Mouse (Mus musculus) heart, adult 2 months (tissue): ENCODE results near the gene Echdc2. TPM values are rescaled to one million over a fixed set of nuclear protein-coding genes. Genes with fewer than 3 reads are reported as not detected.
"Not testable (repeated sequence)": the region's sequence is repeated elsewhere in the genome, so short reads cannot be mapped to it uniquely, and the experiment has no call there.

Source experiments
- DNase-seq, 2 experiments: peaks; one replicate each; pipeline ENCODE4 v3.0.0; 2021
- H3K27ac ChIP-seq: fragments of 200-600 bp; 2 replicates; pipeline ENCODE4 v1.8.1; 2022
- H3K27me3 ChIP-seq: fragments of 200-500 bp; 2 replicates; pipeline ENCODE4 v1.6.1; 2012; ENCODE audit warnings: mild to moderate bottlenecking, low read length, inconsistent platforms, mixed read lengths; ENCODE audit not compliant: control insufficient read depth, insufficient read depth
- H3K36me3 ChIP-seq: fragments of 200-500 bp; 2 replicates; pipeline ENCODE4 v1.6.1; 2012; ENCODE audit warnings: low read length, inconsistent platforms; ENCODE audit not compliant: control insufficient read depth, insufficient read depth
- H3K4me1 ChIP-seq: fragments of 200-500 bp; 2 replicates; pipeline ENCODE4 v1.6.1; 2011; ENCODE audit warnings: low read length; ENCODE audit not compliant: control insufficient read depth, insufficient read depth
- H3K4me3 ChIP-seq: fragments of 200-600 bp; 2 replicates; pipeline ENCODE4 v1.8.1; 2022
- H3K79me2 ChIP-seq: fragments of 200-500 bp; replicated peaks from 2 replicates; pipeline ENCODE4 v1.6.1; 2012; ENCODE audit warnings: mild to moderate bottlenecking, inconsistent platforms, low read length, moderate library complexity, mixed read lengths; ENCODE audit not compliant: control insufficient read depth, insufficient read depth
- H3K9ac ChIP-seq: fragments of 200-500 bp; 2 replicates; pipeline ENCODE4 v1.6.1; 2012; ENCODE audit warnings: low read depth, mild to moderate bottlenecking, control low read depth, inconsistent platforms, low read length, mixed read lengths
- CTCF ChIP-seq: fragments of 200-600 bp; IDR thresholded peaks from 2 replicates; pipeline ENCODE4 v1.8.1; 2022; ENCODE audit warnings: antibody characterized with exemption, mild to moderate bottlenecking, moderate library complexity
- EP300 ChIP-seq: fragments of 200-500 bp; IDR thresholded peaks from 2 replicates; pipeline ENCODE4 v1.6.1; 2011; ENCODE audit warnings: low read depth, low read length, control low read depth; ENCODE audit not compliant: insufficient read depth
- POLR2A ChIP-seq: fragments of 200-500 bp; IDR thresholded peaks from 2 replicates; pipeline ENCODE4 v1.6.1; 2011; ENCODE audit warnings: mild to moderate bottlenecking, low read depth, low read length, control low read depth; ENCODE audit not compliant: insufficient read depth
- WGBS: fragments of 180-500 bp; shearing (Covaris S2); methylation state at CpG from one replicate; pipeline ENCODE4 v1.1.7; 2018; 5-methylcytosine and 5-hydroxymethylcytosine counted together
- intact Hi-C: fragments of 180-260 bp; cut with DNase I; formaldehyde crosslinking; loops from one replicate; pipeline ENCODE4 v1.15.1; 2025
- polyA plus RNA-seq: library from polyadenylated mRNA; depleted of rRNA; stranded (reverse); fragments of >200 nt; gene quantifications from 2 replicates; pipeline ENCODE4 v1.2.3, GENCODE M21; 2012
- total RNA-seq, 2 experiments: library from RNA; stranded (reverse); gene quantifications; 2 replicates each; pipeline ENCODE4 v1.2.3; 2021

Gene Echdc2
- total and polyA plus RNA-seq, 3 experiments, result 27.7 to 64.0 (median 34.4) TPM

GRCm38 (mm10) chr4:108126260-108126659, 39.0 kb upstream of the Echdc2 start:
- no peak overlapping the region for H3K9ac ChIP-seq
- H3K27ac ChIP-seq, result no peak overlapping the region
- 74% methylated on average over 4 of the region's 4 CpGs for WGBS
- no peak overlapping the region for H3K4me3 ChIP-seq
- intact Hi-C loops, result no loop called here
- H3K36me3 ChIP-seq, result no peaks in the 10 kb centered on the region
- no peak for DNase-seq
- no peaks in the 10 kb centered on the region for H3K27me3 ChIP-seq
- no peak for TF ChIP-seq CTCF
- no peak for TF ChIP-seq POLR2A
- TF ChIP-seq EP300, result no peak
- no peaks in the 10 kb centered on the region for H3K4me1 ChIP-seq
- H3K79me2 ChIP-seq, result no peaks in the 10 kb centered on the region

- WGBS, result 85% methylated on average over 5 of the region's 5 CpGs
- no peak for TF ChIP-seq POLR2A
- no peak for TF ChIP-seq CTCF
- TF ChIP-seq EP300, result no peak
- no peak for DNase-seq
- intact Hi-C loops, result no loop called here
- H3K4me3 ChIP-seq, result no peak overlapping the region
- no peaks in the 10 kb centered on the region for H3K79me2 ChIP-seq
- H3K36me3 ChIP-seq, result no peaks in the 10 kb centered on the region
- no peaks in the 10 kb centered on the region for H3K27me3 ChIP-seq
- H3K27ac ChIP-seq, result no peak overlapping the region
- H3K9ac ChIP-seq, result no peak overlapping the region
- H3K4me1 ChIP-seq, result no peaks in the 10 kb centered on the region
Observed at GRCm38 (mm10) chr4:108127516-108127915, 37.7 kb upstream of the Echdc2 start.

GRCm38 (mm10) chr4:108128339-108128738, 36.9 kb upstream of the Echdc2 start:
- peak in 1 of 2 experiments; percentile 16 for DNase-seq
- Histone ChIP-seq H3K27ac (no peak overlapping the region), H3K4me1 (no peaks in the 10 kb centered on the region), H3K36me3 (no peaks in the 10 kb centered on the region), H3K4me3 (no peak overlapping the region), H3K9ac (no peak overlapping the region), H3K27me3 (no peaks in the 10 kb centered on the region), H3K79me2 (no peaks in the 10 kb centered on the region)
- TF ChIP-seq EP300 (no peak), POLR2A (no peak), CTCF (no peak)
- intact Hi-C loops, result no loop called here
- 72% methylated on average over 2 of the region's 2 CpGs for WGBS

GRCm38 (mm10) chr4:108130452-108130851, 34.8 kb upstream of the Echdc2 start:
- no peaks in the 10 kb centered on the region for H3K4me1 ChIP-seq
- H3K9ac ChIP-seq, result no peak overlapping the region
- no peaks in the 10 kb centered on the region for H3K36me3 ChIP-seq
- H3K27me3 ChIP-seq, result no peaks in the 10 kb centered on the region
- TF ChIP-seq POLR2A (no peak), CTCF (no peak), EP300 (no peak)
- 90% methylated on average over 3 of the region's 3 CpGs for WGBS
- no peaks in the 10 kb centered on the region for H3K79me2 ChIP-seq
- intact Hi-C loops, result no loop called here
- H3K27ac ChIP-seq, result no peak overlapping the region
- no peak for DNase-seq
- no peak overlapping the region for H3K4me3 ChIP-seq

- TF ChIP-seq CTCF, result no peak
- TF ChIP-seq POLR2A, result no peak
- TF ChIP-seq EP300, result no peak
- Histone ChIP-seq H3K27me3 (no peaks in the 10 kb centered on the region), H3K4me1 (no peaks in the 10 kb centered on the region), H3K4me3 (no peak overlapping the region), H3K79me2 (no peaks in the 10 kb centered on the region), H3K36me3 (no peaks in the 10 kb centered on the region), H3K9ac (no peak overlapping the region), H3K27ac (no peak overlapping the region)
- intact Hi-C loops, result no loop called here
- WGBS, result 84% methylated on average over 5 of the region's 5 CpGs
- DNase-seq, result no peak
Observed at GRCm38 (mm10) chr4:108136938-108137337, 28.3 kb upstream of the Echdc2 start.

GRCm38 (mm10) chr4:108143178-108143577, 22.1 kb upstream of the Echdc2 start:
- H3K79me2 ChIP-seq, DNase-seq, H3K4me1 ChIP-seq, intact Hi-C loops, H3K4me3 ChIP-seq, H3K27me3 ChIP-seq, H3K27ac ChIP-seq, H3K36me3 ChIP-seq, H3K9ac ChIP-seq: not testable (repeated sequence)
- TF ChIP-seq CTCF, result peak; percentile 42
- WGBS, result 81% methylated on average over 2 of the region's 2 CpGs

GRCm38 (mm10) chr4:108143778-108144177, 21.5 kb upstream of the Echdc2 start:
- no peak for DNase-seq
- Histone ChIP-seq H3K27ac (no peak overlapping the region), H3K36me3 (no peaks in the 10 kb centered on the region), H3K4me3 (no peak overlapping the region), H3K4me1 (no peaks in the 10 kb centered on the region), H3K9ac (no peak overlapping the region), H3K79me2 (no peaks in the 10 kb centered on the region), H3K27me3 (no peaks in the 10 kb centered on the region)
- TF ChIP-seq EP300, result no peak
- no peak for TF ChIP-seq CTCF
- TF ChIP-seq POLR2A, result no peak
- intact Hi-C loops, result no loop called here
